Mouse (Mus musculus): ENCODE results near the gene Slc36a3.

- TF ChIP-seq EP300 (IDR thresholded peaks at IDR 0.05; ENCODE audit: low read depth) (no peak), CTCF (IDR thresholded peaks at IDR 0.05; ENCODE audit: low read depth) (no peak)
Observed at GRCm38 (mm10) chr11:55137646-55138045, 13.9 kb downstream of the Slc36a3 start.
